Mouse (Mus musculus) forebrain, postnatal 0 days (tissue): Measurements from ENCODE around the gene Ttll5. TPM values are rescaled to one million over a fixed set of nuclear protein-coding genes. Genes with fewer than 3 reads are reported as not detected.

ENCODE experiments used
- ATAC-seq: fragments of 200-750 bp; cut with Nextera tagmentation; 2 replicates; pipeline ENCODE4 v1.8.0; 2017; ENCODE audit warnings: mild to moderate bottlenecking, moderate library complexity
- DNase-seq: peaks from one replicate; pipeline ENCODE4 v3.0.0-alpha.2; 2015
- H3K27ac ChIP-seq: fragments of 300-500 bp; sonication (generic); 2 replicates; pipeline ENCODE4 v1.5.1; 2014; ENCODE audit warnings: low read depth, mild to moderate bottlenecking, antibody characterized with exemption, low read length, moderate library complexity, mixed read lengths
- H3K27me3 ChIP-seq: fragments of 300-500 bp; sonication (generic); 2 replicates; pipeline ENCODE4 v1.6.1; 2014; ENCODE audit warnings: mild to moderate bottlenecking, low read length, mixed read lengths; ENCODE audit not compliant: insufficient read depth
- H3K36me3 ChIP-seq: fragments of 300-500 bp; sonication (generic); 2 replicates; pipeline ENCODE4 v1.6.1; 2014; ENCODE audit warnings: mild to moderate bottlenecking, moderate library complexity; ENCODE audit not compliant: insufficient read depth
- H3K4me1 ChIP-seq: fragments of 300-500 bp; sonication (generic); 2 replicates; pipeline ENCODE4 v1.6.1; 2014; ENCODE audit warnings: antibody characterized with exemption; ENCODE audit not compliant: insufficient read depth
- H3K4me2 ChIP-seq: fragments of 300-500 bp; sonication (generic); 2 replicates; pipeline ENCODE4 v1.6.1; 2014; ENCODE audit warnings: low read depth, mild to moderate bottlenecking, moderate library complexity
- H3K4me3 ChIP-seq: fragments of 300-500 bp; sonication (generic); 2 replicates; pipeline ENCODE4 v1.5.1; 2014; ENCODE audit warnings: low read depth, low read length, mixed read lengths
- H3K9ac ChIP-seq: fragments of 300-500 bp; sonication (generic); 2 replicates; pipeline ENCODE4 v1.6.1; 2014; ENCODE audit warnings: mild to moderate bottlenecking
- H3K9me3 ChIP-seq: fragments of 300-500 bp; sonication (generic); 2 replicates; pipeline ENCODE4 v1.6.1; 2016; ENCODE audit warnings: low read length
- CTCF ChIP-seq: sonication (generic); IDR thresholded peaks from 2 replicates; pipeline ENCODE4 v1.5.1; 2016; ENCODE audit warnings: antibody characterized with exemption, control low read depth, low read depth
- WGBS: fragments of 180-500 bp; shearing (Covaris S2); extraction: QIAGEN DNeasy Blood & Tissue Kit; methylation state at CpG from one replicate; pipeline ENCODE4 v1.1.7; 2014; 5-methylcytosine and 5-hydroxymethylcytosine counted together
- polyA plus RNA-seq: library from polyadenylated mRNA; unstranded; fragments of >200 nt; fragmentation: Nextera tagmentation; extraction: Ambion mirVana; gene quantifications from 2 replicates; pipeline ENCODE4 v1.2.1, GENCODE M21; 2015
- total RNA-seq: library from RNA; depleted of rRNA; stranded (reverse); fragments of >200 nt; gene quantifications from 2 replicates; pipeline ENCODE4 v1.2.3, GENCODE M21; 2014

The Ttll5 gene
- total and polyA plus RNA-seq, 2 experiments from 2014 or later: 11.1 to 17.5 TPM

DNA sequence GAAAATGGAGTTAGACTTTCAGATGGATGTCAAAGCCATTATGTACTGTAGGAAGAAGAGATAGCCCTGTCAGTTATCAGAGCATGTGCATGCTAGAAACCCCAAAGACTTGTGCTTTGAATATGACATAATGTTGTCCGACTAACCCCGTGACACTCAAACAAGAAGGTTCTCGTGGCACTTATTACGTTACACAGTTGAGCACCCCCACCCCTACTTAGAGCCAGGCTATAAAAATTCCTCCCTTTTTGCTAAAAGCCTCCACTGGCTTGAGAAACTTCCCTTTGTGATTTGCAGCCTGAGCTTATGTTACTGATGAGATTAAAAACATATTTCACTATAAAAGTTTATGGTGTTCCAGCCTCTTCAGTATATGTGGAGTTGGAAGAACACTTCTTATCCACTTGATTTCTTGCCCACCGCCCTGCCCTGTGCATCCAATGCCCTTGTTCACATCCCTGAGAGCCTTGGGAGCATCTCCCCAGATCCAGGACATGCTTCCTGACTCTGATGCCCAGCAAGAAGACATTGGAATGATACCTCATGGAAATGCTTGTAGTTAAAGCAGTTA lies 169.4 kb downstream of the Ttll5 start:
- Histone ChIP-seq H3K9me3 (no peaks in the 10 kb centered on the region), H3K27ac (no peak overlapping the region), H3K4me2 (no peak overlapping the region), H3K36me3 (peaks cover 3% of the 10 kb centered on the region; the same call in 1 of the 2 replicates), H3K4me1 (no peaks in the 10 kb centered on the region), H3K27me3 (no peaks in the 10 kb centered on the region), H3K9ac (no peak overlapping the region), H3K4me3 (no peak overlapping the region)
- TF ChIP-seq CTCF: no peak
- 87% methylated on average over 5 of the region's 5 CpGs for WGBS
- ATAC-seq (no peak), DNase-seq (no peak)

DNA sequence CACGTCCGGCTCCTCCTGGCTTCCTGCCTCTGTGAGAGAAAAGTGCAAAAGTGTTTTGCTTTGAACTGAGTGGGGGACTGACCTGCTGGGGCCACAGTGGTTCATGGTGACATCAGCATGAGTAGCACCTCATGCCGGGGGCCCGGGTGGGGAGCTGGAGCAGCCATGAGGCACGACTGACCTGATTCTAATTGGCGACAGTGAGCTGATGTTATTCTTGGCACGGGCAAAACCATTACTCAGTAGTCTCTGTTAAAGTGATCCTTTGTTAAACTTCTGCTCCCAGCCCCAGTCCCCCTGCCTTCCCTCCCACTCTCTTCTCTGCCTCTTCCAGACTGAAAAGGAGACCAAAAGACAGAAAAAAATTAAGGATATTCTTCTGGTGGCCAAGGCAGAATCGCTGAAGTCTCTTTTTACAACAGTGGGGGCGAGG lies 176.2 kb downstream of the Ttll5 start:
- no peak for DNase-seq
- peak overlapping the region; percentile 50 for H3K27ac ChIP-seq
- no peak overlapping the region for H3K4me2 ChIP-seq
- H3K9ac ChIP-seq: no peak overlapping the region
- no peaks in the 10 kb centered on the region for H3K4me1 ChIP-seq
- WGBS: 22% methylated on average over 9 of the region's 9 CpGs
- H3K36me3 ChIP-seq: peaks cover 3% of the 10 kb centered on the region; the same call in 1 of the 2 replicates
- no peaks in the 10 kb centered on the region for H3K9me3 ChIP-seq
- peak; percentile 69 for ATAC-seq
- H3K27me3 ChIP-seq: no peaks in the 10 kb centered on the region
- no peak for TF ChIP-seq CTCF
- no peak overlapping the region for H3K4me3 ChIP-seq

DNA sequence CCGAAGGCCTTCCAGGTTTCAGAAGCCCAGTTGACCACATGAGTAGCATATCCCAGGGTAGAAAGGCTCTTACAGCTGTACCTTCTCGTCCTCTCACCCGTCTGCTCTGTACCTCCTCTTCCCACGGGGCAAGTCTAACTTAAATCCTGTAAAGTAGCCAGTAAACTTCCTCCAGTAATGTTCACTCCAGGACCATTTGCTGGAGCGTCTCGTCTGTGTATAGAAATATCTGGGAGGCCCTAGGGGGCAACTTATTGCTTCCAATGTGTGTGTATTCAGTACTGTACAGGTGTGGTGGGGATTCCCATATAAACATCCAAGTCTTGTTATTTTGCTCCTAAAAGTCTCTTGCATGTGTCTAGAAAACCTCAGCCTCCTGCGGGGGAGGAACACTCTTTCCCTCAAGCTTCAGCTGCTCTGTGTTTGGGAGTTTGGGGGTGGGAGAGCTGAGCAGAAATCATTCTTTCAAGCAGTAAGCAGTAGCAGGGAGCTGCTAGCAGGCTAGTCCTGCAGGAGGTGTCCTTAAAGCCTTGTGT lies 176.7 kb downstream of the Ttll5 start:
- H3K27me3 ChIP-seq: no peaks in the 10 kb centered on the region
- ATAC-seq (no peak), DNase-seq (no peak)
- H3K27ac ChIP-seq: peak overlapping the region; percentile 50; the same call in 1 of the 2 replicates
- no peaks in the 10 kb centered on the region for H3K9me3 ChIP-seq
- H3K36me3 ChIP-seq: peaks cover 3% of the 10 kb centered on the region; the same call in 1 of the 2 replicates
- 45% methylated on average over 7 of the region's 7 CpGs for WGBS
- no peak overlapping the region for H3K4me3 ChIP-seq
- no peak overlapping the region for H3K9ac ChIP-seq
- no peaks in the 10 kb centered on the region for H3K4me1 ChIP-seq
- no peak overlapping the region for H3K4me2 ChIP-seq
- TF ChIP-seq CTCF: no peak

DNA sequence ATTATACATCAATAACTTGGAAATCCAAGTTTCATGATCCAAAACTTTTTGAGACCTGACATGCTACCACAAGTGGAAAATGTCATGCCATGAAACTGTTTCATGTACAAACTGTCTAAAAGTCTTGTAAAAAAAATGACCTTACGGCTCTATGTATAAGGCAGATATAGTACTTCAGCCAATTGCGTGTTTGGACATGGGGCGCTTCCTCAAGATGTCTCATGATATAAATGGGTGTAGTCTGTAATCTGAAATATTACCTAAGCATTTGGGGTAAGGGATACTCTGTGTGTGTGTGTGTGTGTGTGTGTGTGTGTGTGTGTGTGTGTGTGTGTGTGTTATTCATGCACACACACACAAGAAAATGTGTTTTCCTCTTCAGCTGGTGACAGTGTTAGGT lies 180.2 kb downstream of the Ttll5 start:
- Histone ChIP-seq H3K9ac (no peak overlapping the region), H3K4me1 (no peaks in the 10 kb centered on the region), H3K27me3 (no peaks in the 10 kb centered on the region), H3K9me3 (no peaks in the 10 kb centered on the region), H3K27ac (no peak overlapping the region), H3K4me3 (no peak overlapping the region), H3K4me2 (no peak overlapping the region), H3K36me3 (no peaks in the 10 kb centered on the region)
- TF ChIP-seq CTCF: no peak
- DNase-seq (no peak), ATAC-seq (no peak)
- 97% methylated on average over 3 of the region's 3 CpGs for WGBS

- Histone ChIP-seq H3K36me3 (no peaks in the 10 kb centered on the region), H3K4me2 (no peak overlapping the region), H3K9me3 (no peaks in the 10 kb centered on the region), H3K27me3 (no peaks in the 10 kb centered on the region), H3K9ac (no peak overlapping the region), H3K27ac (no peak overlapping the region), H3K4me1 (no peaks in the 10 kb centered on the region), H3K4me3 (no peak overlapping the region)
- WGBS: 46% methylated on average over 3 of the region's 3 CpGs
- peak; percentile 54 for ATAC-seq
- no peak for TF ChIP-seq CTCF
- DNase-seq: peak; percentile 53
Measured at GRCm38 (mm10) chr12:86007377-86007776, 182.9 kb downstream of the Ttll5 start.

DNA sequence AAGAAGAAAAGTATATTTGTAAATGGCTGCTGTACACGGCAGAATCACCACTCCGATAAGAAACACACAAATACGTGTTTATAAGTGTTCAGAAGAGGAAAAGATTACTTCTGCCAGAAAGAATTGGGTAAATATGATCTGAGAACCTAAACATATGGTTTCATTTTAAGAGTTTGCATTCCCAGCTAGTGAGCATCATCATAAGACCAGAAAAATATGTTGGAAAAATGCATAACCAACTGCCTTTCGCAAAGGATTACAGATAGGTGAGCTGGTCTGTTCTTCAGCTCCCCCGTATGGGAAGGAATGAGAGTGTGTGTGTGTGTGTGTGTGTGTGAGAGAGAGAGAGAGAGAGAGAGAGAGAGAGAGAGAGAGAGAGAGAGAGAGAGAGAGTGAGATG lies 186.2 kb downstream of the Ttll5 start:
- ATAC-seq (no peak), DNase-seq (no peak)
- no peaks in the 10 kb centered on the region for H3K27me3 ChIP-seq
- WGBS: 71% methylated on average over 5 of the region's 5 CpGs
- no peak overlapping the region for H3K9ac ChIP-seq
- H3K9me3 ChIP-seq: no peaks in the 10 kb centered on the region
- H3K27ac ChIP-seq: no peak overlapping the region
- no peak overlapping the region for H3K4me3 ChIP-seq
- no peaks in the 10 kb centered on the region for H3K4me1 ChIP-seq
- no peak overlapping the region for H3K4me2 ChIP-seq
- no peaks in the 10 kb centered on the region; the same call in 1 of the 2 replicates for H3K36me3 ChIP-seq
- no peak for TF ChIP-seq CTCF

GRCm38 (mm10) chr12:86012195-86012594 lies 187.7 kb downstream of the Ttll5 start:
- Histone ChIP-seq H3K27ac (no peak overlapping the region), H3K9ac (no peak overlapping the region), H3K4me1 (no peaks in the 10 kb centered on the region), H3K9me3 (no peaks in the 10 kb centered on the region), H3K4me2 (no peak overlapping the region), H3K36me3 (no peaks in the 10 kb centered on the region; the same call in 1 of the 2 replicates), H3K4me3 (no peak overlapping the region), H3K27me3 (no peaks in the 10 kb centered on the region)
- DNase-seq (no peak), ATAC-seq (no peak)
- TF ChIP-seq CTCF: no peak
- 88% methylated on average over 2 of the region's 2 CpGs for WGBS
